Mouse (Mus musculus): ENCODE results near the gene Fut11.

DNA sequence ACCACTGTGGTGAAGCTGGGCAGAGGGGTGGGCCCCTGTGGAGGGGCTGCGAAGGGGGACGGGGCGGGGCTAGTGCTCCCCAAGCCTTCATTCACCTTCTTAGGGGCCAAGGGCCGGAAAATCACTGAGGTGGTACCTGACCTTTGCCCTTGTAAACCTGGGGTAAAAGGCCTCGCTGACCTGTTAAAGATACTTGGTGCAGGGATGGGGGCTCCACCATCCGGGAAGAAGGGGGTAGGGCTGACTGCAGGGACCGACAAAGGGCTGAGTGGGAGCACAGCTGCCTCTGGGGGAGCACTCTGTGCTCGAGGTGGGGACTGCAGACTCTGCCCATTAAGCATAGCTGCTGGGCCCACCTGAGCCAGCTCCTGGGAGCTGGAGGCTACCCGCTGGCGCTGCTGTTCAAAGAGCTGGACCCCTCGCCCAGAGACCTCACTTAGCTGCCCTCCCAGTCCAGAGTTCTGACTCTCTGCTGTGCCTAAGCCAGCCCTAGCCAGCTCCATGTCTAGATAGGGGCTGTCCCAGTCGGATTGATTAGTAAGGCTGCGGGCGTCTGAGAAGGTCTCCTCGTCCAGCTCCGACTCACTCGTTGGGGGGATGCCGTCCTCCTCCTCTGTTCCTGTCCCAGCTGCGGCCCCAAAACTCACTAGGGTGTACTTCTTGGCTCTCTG, 33.0 kb upstream of the Fut11 start:
- TF ChIP-seq CTCF (IDR thresholded peaks at IDR 0.05; ENCODE audit: control insufficient read depth, insufficient read depth, insufficient replicate concordance, low read depth, low read length): no peak
- TF ChIP-seq POLR2A (IDR thresholded peaks at IDR 0.05; ENCODE audit: control insufficient read depth, low read depth, low read length): no peak
